Mouse (Mus musculus): ENCODE data around the gene Kcnd2. TPM values are rescaled to one million over a fixed set of nuclear protein-coding genes. Genes with fewer than 3 reads are reported as not detected.

The Kcnd2 gene
- polyA plus RNA-seq, 1 experiment from 2014 or later: 4.1 TPM

DNA sequence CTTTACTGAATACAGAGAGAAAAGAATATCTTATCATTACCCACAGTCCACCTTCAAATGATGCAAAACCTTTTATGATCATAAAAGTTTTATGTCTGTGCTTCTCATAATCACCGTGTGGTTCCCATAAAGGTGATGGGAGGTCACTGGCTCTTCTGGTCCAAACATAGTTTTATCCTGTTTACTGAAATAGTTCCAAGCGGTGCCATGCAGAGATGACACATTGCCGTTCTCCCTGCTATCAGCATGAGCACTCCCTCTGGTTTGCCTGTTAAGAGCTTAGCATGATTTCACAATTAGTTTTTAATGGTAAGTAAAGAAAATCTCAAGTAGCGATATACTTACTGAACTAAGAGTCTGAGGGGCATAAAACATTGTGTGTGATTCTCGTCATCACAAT, 43.7 kb downstream of the Kcnd2 start:
- no peaks in the 10 kb centered on the region for H3K27me3 ChIP-seq (ENCODE audit: control insufficient read depth, insufficient read depth, low read length)
- H3K4me2 ChIP-seq (replicated peaks; ENCODE audit: low read depth, low read length): no peak overlapping the region
- 83% methylated on average over 5 of the region's 5 CpGs for WGBS
- H3K4me1 ChIP-seq (ENCODE audit: control insufficient read depth, insufficient read depth, low read length): no peaks in the 10 kb centered on the region
- no peaks in the 10 kb centered on the region for H3K9me3 ChIP-seq (ENCODE audit: control insufficient read depth, low read length)
- no peak overlapping the region for H3K9ac ChIP-seq (ENCODE audit: low read depth, low read length)
- H3K36me3 ChIP-seq (ENCODE audit: control insufficient read depth, insufficient read depth, low read length): no peaks in the 10 kb centered on the region
- no peak overlapping the region for H3K4me3 ChIP-seq (ENCODE audit: low read length)
- no peak overlapping the region for H3K27ac ChIP-seq (ENCODE audit: low read depth, low read length)
- no peak for ATAC-seq (ENCODE audit: low FRiP score, low TSS enrichment)

DNA sequence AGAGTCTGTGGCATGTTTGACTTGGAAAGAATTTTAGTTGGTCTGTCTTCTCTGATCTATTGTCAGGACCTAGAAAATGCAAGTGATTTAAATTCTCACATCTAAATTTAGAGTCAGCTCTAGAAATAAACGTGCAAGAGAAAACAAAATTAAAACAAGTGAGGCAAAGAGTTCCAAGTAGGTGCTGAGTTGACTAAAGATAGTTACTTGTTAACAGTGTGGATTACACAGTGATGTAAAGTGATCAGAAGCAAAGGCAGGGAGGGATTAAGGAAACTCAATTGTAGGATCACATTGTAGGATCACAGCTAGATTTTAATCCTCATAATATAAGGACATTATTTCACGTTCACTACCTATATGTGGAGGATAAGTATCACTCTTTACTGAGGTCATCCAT, 52.6 kb downstream of the Kcnd2 start:
- ATAC-seq (ENCODE audit: low FRiP score, low TSS enrichment): no peak
- Histone ChIP-seq H3K4me3 (ENCODE audit: low read length) (no peak overlapping the region), H3K9me3 (ENCODE audit: control insufficient read depth, low read length) (no peaks in the 10 kb centered on the region), H3K4me1 (ENCODE audit: control insufficient read depth, insufficient read depth, low read length) (no peaks in the 10 kb centered on the region), H3K9ac (ENCODE audit: low read depth, low read length) (no peak overlapping the region), H3K27ac (ENCODE audit: low read depth, low read length) (no peak overlapping the region), H3K36me3 (ENCODE audit: control insufficient read depth, insufficient read depth, low read length) (no peaks in the 10 kb centered on the region), H3K4me2 (replicated peaks; ENCODE audit: low read depth, low read length) (no peak overlapping the region), H3K27me3 (ENCODE audit: control insufficient read depth, insufficient read depth, low read length) (no peaks in the 10 kb centered on the region)
- WGBS: 68% methylated on average over 2 of the region's 2 CpGs

DNA sequence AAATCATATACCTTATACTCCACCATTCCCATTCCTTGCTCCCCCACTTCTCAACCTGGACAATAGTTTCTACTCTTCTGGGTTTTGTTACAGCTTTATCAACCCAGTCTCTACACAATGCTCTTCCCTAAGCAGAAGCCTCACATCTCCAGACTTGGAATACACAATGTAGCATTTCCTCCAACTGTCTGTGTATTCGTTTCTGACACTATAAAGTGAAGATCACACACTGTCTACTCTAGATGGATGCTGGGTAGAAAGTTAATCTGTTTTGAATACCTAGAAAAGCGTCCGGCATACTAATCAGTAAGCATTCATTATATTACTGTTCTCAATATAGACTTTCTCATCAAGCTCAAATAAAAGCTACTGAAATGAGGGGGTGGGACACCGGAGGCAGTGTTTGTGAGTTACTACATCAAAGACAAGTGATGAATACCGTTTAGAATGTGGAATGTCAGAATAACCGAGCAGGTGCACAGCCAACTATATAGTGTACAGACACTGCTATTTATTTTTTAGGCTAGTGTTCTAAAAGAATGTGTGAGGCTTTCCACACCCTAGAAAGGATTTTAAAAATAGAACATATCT, 62.1 kb downstream of the Kcnd2 start:
- no peak for ATAC-seq (ENCODE audit: low FRiP score, low TSS enrichment)
- H3K9ac ChIP-seq (ENCODE audit: low read depth, low read length): no peak overlapping the region
- H3K27me3 ChIP-seq (ENCODE audit: control insufficient read depth, insufficient read depth, low read length): no peaks in the 10 kb centered on the region
- H3K36me3 ChIP-seq (ENCODE audit: control insufficient read depth, insufficient read depth, low read length): no peaks in the 10 kb centered on the region
- no peaks in the 10 kb centered on the region for H3K4me1 ChIP-seq (ENCODE audit: control insufficient read depth, insufficient read depth, low read length)
- 80% methylated on average over 6 of the region's 6 CpGs for WGBS
- H3K9me3 ChIP-seq (ENCODE audit: control insufficient read depth, low read length): no peaks in the 10 kb centered on the region
- no peak overlapping the region for H3K27ac ChIP-seq (ENCODE audit: low read depth, low read length)
- H3K4me3 ChIP-seq (ENCODE audit: low read length): no peak overlapping the region
- no peak overlapping the region for H3K4me2 ChIP-seq (replicated peaks; ENCODE audit: low read depth, low read length)

DNA sequence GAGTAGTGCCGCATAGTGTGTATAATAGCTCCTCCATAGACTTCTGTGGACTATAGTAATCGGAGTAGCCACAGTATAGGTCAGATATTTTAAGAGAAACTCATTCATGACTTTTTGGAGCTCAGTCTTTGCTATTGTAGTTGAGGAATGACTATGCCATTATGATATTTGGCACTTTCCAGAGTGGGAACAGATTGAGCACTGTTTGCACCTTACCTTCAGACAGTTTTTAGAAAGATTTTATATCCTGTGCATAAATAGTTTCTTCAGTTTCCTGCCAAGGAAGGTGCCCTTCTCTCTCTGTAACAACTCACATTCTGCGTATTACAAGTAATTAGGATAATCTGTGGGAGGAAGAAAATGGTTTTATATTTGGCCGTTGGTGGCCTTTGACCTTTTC, 89.6 kb downstream of the Kcnd2 start:
- H3K36me3 ChIP-seq (ENCODE audit: control insufficient read depth, insufficient read depth, low read length): no peaks in the 10 kb centered on the region
- H3K27me3 ChIP-seq (ENCODE audit: control insufficient read depth, insufficient read depth, low read length): no peaks in the 10 kb centered on the region

DNA sequence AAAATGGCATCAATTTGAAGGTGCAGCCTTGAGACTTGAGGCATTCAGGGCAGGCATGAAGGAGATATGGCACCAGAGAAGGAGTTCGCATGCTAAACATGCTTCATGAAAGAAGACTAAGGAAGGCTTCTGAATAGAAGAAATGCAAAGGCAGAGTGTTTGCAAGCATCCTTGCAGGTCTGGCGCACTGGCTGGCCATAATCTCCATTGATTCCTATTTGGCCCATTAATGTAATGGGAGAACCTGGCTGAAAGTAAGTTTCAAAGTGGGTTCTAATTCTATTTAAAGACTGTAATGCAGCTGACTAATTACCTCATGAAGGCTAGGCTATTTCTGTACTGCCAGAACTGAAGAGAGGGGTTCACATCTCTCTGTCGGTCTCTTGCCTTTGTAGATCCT, 94.9 kb downstream of the Kcnd2 start:
- WGBS: 95% methylated on average over 3 of the region's 3 CpGs
- Histone ChIP-seq H3K9me3 (ENCODE audit: control insufficient read depth, low read length) (no peaks in the 10 kb centered on the region), H3K27me3 (ENCODE audit: control insufficient read depth, insufficient read depth, low read length) (no peaks in the 10 kb centered on the region), H3K9ac (ENCODE audit: low read depth, low read length) (no peak overlapping the region), H3K4me3 (ENCODE audit: low read length) (no peak overlapping the region), H3K36me3 (ENCODE audit: control insufficient read depth, insufficient read depth, low read length) (no peaks in the 10 kb centered on the region), H3K4me1 (ENCODE audit: control insufficient read depth, insufficient read depth, low read length) (no peaks in the 10 kb centered on the region), H3K4me2 (replicated peaks; ENCODE audit: low read depth, low read length) (no peak overlapping the region), H3K27ac (ENCODE audit: low read depth, low read length) (no peak overlapping the region)
- no peak for ATAC-seq (ENCODE audit: low FRiP score, low TSS enrichment)

More for the DNA sequence above, 89.6 kb downstream of the Kcnd2 start:
- no peaks in the 10 kb centered on the region for H3K4me1 ChIP-seq (ENCODE audit: control insufficient read depth, insufficient read depth, low read length)
- WGBS: 92% methylated on average over 4 of the region's 4 CpGs
- no peak overlapping the region for H3K4me2 ChIP-seq (replicated peaks; ENCODE audit: low read depth, low read length)
- H3K4me3 ChIP-seq (ENCODE audit: low read length): no peak overlapping the region
- H3K9me3 ChIP-seq (ENCODE audit: control insufficient read depth, low read length): no peaks in the 10 kb centered on the region
- ATAC-seq (ENCODE audit: low FRiP score, low TSS enrichment): no peak
- H3K9ac ChIP-seq (ENCODE audit: low read depth, low read length): no peak overlapping the region
- H3K27ac ChIP-seq (ENCODE audit: low read depth, low read length): no peak overlapping the region

DNA sequence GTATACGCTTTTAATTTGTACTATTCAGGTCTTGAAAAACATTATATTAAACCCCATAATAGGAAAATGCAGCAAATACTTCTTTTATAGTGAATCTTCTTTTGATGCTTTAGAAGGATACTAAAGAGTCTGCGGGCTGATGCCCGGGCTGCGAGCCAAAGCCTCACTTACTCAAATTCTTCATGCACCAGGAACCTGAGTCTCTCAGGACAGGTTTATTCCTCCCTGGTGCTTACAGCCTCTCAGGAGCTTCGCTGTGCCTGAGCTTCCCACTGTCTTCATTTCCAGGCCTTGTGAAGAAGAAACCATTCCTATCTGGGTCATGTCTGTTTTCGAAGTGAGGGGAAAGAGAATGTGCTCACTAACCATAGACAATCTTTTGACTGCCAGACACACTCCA, 106.1 kb downstream of the Kcnd2 start:
- Histone ChIP-seq H3K27ac (ENCODE audit: low read depth, low read length) (no peak overlapping the region), H3K27me3 (ENCODE audit: control insufficient read depth, insufficient read depth, low read length) (no peaks in the 10 kb centered on the region), H3K4me1 (ENCODE audit: control insufficient read depth, insufficient read depth, low read length) (no peaks in the 10 kb centered on the region), H3K4me2 (replicated peaks; ENCODE audit: low read depth, low read length) (no peak overlapping the region), H3K4me3 (ENCODE audit: low read length) (no peak overlapping the region), H3K9me3 (ENCODE audit: control insufficient read depth, low read length) (no peaks in the 10 kb centered on the region), H3K9ac (ENCODE audit: low read depth, low read length) (no peak overlapping the region), H3K36me3 (ENCODE audit: control insufficient read depth, insufficient read depth, low read length) (no peaks in the 10 kb centered on the region)
- no peak for ATAC-seq (ENCODE audit: low FRiP score, low TSS enrichment)
- WGBS: 91% methylated on average over 6 of the region's 6 CpGs

- Histone ChIP-seq H3K4me2 (replicated peaks; ENCODE audit: low read depth, low read length) (no peak overlapping the region), H3K36me3 (ENCODE audit: control insufficient read depth, insufficient read depth, low read length) (no peaks in the 10 kb centered on the region), H3K4me3 (ENCODE audit: low read length) (no peak overlapping the region), H3K27ac (ENCODE audit: low read depth, low read length) (no peak overlapping the region), H3K9ac (ENCODE audit: low read depth, low read length) (no peak overlapping the region), H3K27me3 (ENCODE audit: control insufficient read depth, insufficient read depth, low read length) (no peaks in the 10 kb centered on the region), H3K4me1 (ENCODE audit: control insufficient read depth, insufficient read depth, low read length) (no peaks in the 10 kb centered on the region), H3K9me3 (ENCODE audit: control insufficient read depth, low read length) (no peaks in the 10 kb centered on the region)
- ATAC-seq (ENCODE audit: low FRiP score, low TSS enrichment): no peak
- WGBS: 91% methylated on average over 4 of the region's 4 CpGs
These were observed 106.9 kb downstream of the Kcnd2 start for GRCm38 (mm10) chr6:21322211-21322610.

DNA sequence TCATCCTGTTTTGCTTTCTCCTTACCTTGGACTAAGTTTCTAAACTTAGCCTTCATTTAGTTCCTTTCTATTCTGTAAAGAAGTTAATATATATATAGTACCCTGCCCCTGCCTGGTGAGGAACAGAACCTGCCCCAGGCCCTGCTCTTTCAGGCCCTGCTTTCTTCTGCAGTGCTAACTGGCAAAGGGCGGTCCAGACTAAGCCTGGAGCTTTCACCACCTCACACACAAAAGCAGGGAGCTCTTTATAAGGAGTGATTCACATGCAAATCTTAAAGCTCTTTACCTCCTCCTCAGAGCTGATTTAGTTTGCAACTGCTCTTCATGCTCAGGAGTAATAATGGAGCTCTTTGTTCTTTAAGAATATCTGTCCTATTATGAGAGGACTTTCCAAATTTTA, 109.9 kb downstream of the Kcnd2 start:
- H3K9me3 ChIP-seq (ENCODE audit: control insufficient read depth, low read length): no peaks in the 10 kb centered on the region
- no peaks in the 10 kb centered on the region for H3K4me1 ChIP-seq (ENCODE audit: control insufficient read depth, insufficient read depth, low read length)
- H3K27me3 ChIP-seq (ENCODE audit: control insufficient read depth, insufficient read depth, low read length): no peaks in the 10 kb centered on the region
- 42% methylated on average over 1 of the region's 1 CpGs for WGBS
- no peak overlapping the region for H3K27ac ChIP-seq (ENCODE audit: low read depth, low read length)
- no peak overlapping the region for H3K4me3 ChIP-seq (ENCODE audit: low read length)
- H3K36me3 ChIP-seq (ENCODE audit: control insufficient read depth, insufficient read depth, low read length): no peaks in the 10 kb centered on the region
- H3K4me2 ChIP-seq (replicated peaks; ENCODE audit: low read depth, low read length): no peak overlapping the region
- no peak for ATAC-seq (ENCODE audit: low FRiP score, low TSS enrichment)
- H3K9ac ChIP-seq (ENCODE audit: low read depth, low read length): no peak overlapping the region

DNA sequence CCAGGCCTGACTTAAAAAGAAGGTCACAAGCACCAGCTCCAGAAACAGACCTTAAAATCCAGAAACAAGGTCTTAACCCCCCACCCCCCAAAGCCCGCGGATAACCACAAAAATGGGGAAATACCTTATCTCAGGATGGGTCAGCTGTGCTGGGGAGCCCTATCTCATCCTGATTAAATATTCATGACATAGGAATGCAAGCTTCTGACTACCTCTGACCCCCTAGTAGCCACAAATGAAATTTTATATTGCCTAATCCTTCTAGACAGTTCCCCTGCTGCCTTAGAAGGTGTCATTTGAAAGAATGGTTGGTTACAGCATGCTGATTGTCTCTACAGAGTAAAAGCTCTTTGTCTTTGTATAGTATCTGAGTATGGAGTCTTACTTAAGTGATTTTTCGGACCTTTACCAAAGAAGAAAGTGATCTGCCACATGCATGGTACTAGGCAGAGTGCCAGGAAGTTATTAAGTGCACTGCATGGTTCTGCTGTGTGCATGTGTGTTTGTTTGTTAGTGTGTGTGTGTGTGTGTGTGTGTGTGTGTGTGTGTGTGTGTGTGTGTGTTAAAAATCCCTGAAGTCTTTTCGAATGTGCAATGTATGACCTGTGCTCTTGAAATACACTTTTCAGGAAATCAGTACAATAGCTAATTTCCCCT, 111.9 kb downstream of the Kcnd2 start:
- no peaks in the 10 kb centered on the region for H3K9me3 ChIP-seq (ENCODE audit: control insufficient read depth, low read length)
- no peaks in the 10 kb centered on the region for H3K4me1 ChIP-seq (ENCODE audit: control insufficient read depth, insufficient read depth, low read length)
- H3K4me3 ChIP-seq (ENCODE audit: low read length): no peak overlapping the region
- H3K27me3 ChIP-seq (ENCODE audit: control insufficient read depth, insufficient read depth, low read length): no peaks in the 10 kb centered on the region
- no peak overlapping the region for H3K9ac ChIP-seq (ENCODE audit: low read depth, low read length)
- 69% methylated on average over 4 of the region's 4 CpGs for WGBS
- H3K27ac ChIP-seq (ENCODE audit: low read depth, low read length): no peak overlapping the region
- ATAC-seq (ENCODE audit: low FRiP score, low TSS enrichment): no peak
- H3K4me2 ChIP-seq (replicated peaks; ENCODE audit: low read depth, low read length): no peak overlapping the region
- H3K36me3 ChIP-seq (ENCODE audit: control insufficient read depth, insufficient read depth, low read length): no peaks in the 10 kb centered on the region
